In genomic region chr3:58622665-58623394, GRCm38 (mm10) we compare ENCODE assay signal across 14 mouse cellular contexts. TPM values are rescaled to one million over a fixed set of nuclear protein-coding genes. Genes with fewer than 3 reads are reported as not detected.
"Had no signal": no experiment of that assay in that cellular context is flagged by ENCODE, and none has a peak within 500 bp of the region (broad histone marks: within the 10 kb centered on the region; RNA-seq: fewer than 3 reads in every experiment).

No protein-coding gene starts in this region.

- DNase-seq: kidney, adult 11 months; kidney, adult 9 months; kidney, postnatal 4 days; lung, postnatal 14 days; right cerebral cortex, postnatal 14 days had no signal

- ATAC-seq: liver, embryonic 12.5 days; midbrain, embryonic 13.5 days had no signal

RNA-seq across cellular contexts. Expression of gene Erich6, which starts 14.2 kb away (rescaled TPM):
- total RNA-seq: megakaryocyte-erythroid progenitor cell, adult 5-6 weeks had no signal
- polyA plus RNA-seq: kidney, postnatal 0 days; liver, embryonic 12.5 days; liver, embryonic 16.5 days; lung, embryonic 15.5 days; macrophage; spleen, adult 2 months; stomach, embryonic 15.5 days had no signal
